Mouse (Mus musculus) embryonic fibroblast, embryonic 13.5 days (primary cell): Measurements from ENCODE around the gene B830017H08Rik.

Experiments used
- CTCF ChIP-seq: IDR thresholded peaks from 2 replicates; pipeline ENCODE4 v1.5.1; 2011; ENCODE audit warnings: mild to moderate bottlenecking, control low read depth, low read length, moderate library complexity, borderline replicate concordance; ENCODE audit not compliant: insufficient read depth
- POLR2A ChIP-seq: IDR thresholded peaks from 2 replicates; pipeline ENCODE4 v1.6.1; 2011; ENCODE audit warnings: low read depth, mild to moderate bottlenecking, control low read depth, low read length, moderate library complexity

- no peak for TF ChIP-seq POLR2A
- TF ChIP-seq CTCF: no peak
Observed at GRCm38 (mm10) chr16:17804982-17805381, 27.9 kb upstream of the B830017H08Rik start.
